Mouse (Mus musculus): Measurements from ENCODE around the gene Mymk.

- TF ChIP-seq POLR2A (IDR thresholded peaks at IDR 0.05; ENCODE audit: extremely low read depth, insufficient read depth, low read length) (no peak), CTCF (IDR thresholded peaks at IDR 0.05; ENCODE audit: low read depth, low read length) (no peak)
Measured at GRCm38 (mm10) chr2:27079649-27080048, 7.7 kb upstream of the Mymk start.
